Mouse (Mus musculus): ENCODE data around the gene A230050P20Rik. TPM values are rescaled to one million over a fixed set of nuclear protein-coding genes. Genes with fewer than 3 reads are reported as not detected.

The A230050P20Rik gene
- total RNA-seq, 2 experiments from 2014 or later: 66.8 to 70.4 TPM

DNA sequence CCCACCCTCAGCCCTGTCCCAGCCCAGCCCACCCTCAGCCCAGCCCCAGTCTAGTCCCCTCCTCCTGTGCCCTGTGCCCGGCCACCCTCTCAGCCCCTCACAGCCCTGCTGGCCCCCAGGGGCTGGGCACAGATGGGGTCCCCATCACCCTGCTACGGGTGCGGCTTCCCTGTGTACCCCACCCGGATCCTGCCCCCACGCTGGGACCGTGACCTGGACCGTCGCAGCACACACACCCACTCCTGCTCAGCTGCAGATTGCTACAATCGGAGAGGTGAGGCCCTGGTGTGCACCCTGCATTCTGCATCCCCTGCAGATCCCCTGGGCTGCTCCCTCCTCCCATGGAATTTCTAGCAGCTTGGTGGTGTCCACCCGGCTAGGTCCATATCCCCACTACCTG is 4.5 kb downstream of the A230050P20Rik start:
- no peak for DNase-seq (ENCODE audit: low spot score in 2 of 2)

DNA sequence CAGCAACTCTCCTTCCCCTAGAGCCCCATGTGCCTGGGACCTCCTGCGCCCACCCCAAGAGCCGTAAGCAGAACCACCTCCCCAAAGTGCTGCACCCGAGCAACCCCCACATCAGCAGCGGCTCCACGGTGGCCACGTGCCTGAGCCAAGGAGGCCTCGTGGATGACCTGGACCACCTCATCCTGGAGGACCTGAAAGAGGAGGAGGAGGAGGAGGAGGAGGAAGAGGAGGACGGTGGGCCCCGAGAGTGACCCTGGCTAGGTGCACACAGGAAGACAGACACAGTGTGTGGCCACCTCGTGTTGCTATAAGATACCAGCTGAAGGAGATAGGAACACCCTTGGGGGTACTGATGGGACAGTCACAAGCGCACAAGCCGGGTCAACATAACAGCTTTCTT is 5.1 kb downstream of the A230050P20Rik start:
- no peak for DNase-seq (ENCODE audit: low spot score in 2 of 2)

DNA sequence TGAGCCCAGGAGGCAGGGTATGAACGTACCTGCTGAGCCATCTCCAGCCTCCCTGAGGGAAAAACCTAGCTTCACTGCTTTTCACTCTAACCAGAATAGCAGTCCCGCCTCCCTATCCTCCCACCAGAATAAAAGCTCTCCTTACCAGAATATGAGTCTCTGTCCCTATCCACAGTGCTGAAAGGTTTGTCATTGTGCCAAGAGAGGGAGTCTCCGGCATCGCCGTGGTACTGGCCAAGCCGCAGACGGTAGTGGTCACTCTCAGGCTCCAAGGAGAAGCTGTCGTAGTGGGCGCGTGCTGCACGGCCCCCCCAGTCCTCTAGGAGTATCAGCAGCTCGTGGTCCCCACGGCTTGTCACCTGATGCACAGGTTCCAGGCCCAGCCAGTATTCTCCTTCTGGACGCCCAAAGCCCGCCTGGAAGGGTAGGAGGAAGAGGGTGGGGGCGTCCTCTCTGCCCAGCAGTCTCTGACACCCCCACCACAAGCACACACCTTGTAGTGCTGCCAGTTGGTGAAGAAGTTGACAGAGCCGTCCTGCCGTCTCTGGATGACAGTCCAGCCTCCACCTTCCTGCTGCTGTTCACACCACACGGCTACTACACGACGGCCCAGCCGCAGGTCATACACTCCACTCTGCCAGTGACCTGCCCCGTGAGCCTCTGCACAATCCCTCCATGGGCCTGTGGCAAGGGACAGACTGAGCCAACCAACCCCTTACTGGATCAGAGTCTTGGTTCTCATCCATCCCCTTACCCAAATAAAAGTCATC is 6.8 kb downstream of the A230050P20Rik start:
- DNase-seq (ENCODE audit: low spot score in 2 of 2): no peak

DNA sequence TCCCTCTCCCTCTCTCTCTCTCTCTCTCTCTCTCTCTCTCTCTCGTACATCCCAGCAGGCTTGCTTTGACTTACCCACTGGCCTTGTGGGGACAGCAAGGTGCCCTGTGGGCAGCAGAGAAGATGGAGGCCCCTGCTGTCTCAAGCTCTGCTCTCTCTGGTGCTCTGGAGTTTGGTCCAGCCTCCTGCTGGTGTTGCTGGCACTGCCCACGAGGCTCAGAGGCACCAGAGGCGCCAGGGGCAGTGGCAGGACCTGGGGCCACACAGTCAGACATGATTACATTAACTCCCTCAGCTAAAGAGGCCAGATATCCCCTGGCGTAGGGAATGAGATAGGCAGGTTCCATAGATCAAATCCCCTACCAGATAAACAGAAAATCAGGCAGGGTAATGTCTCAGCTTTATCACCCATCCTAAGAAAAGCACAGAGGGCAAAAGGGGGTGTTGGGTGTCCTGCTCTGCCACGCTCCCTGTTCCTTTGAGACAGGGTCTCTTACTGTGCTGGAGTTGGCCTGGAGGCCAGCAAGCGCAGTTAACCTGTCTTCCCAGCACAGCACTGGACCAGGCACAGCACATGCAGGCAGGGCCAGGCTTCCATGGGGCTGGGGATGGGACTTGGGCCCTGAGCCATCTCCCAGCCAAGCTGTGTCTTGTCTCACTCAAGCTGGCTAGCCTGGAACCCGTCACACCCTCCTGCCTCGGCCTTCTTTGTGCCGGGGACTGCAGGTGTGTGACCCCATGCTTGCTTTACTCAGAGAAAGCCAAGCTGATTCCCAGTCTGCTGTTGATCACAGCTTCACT is 8.1 kb downstream of the A230050P20Rik start:
- no peak for DNase-seq (ENCODE audit: low spot score in 2 of 2)

DNA sequence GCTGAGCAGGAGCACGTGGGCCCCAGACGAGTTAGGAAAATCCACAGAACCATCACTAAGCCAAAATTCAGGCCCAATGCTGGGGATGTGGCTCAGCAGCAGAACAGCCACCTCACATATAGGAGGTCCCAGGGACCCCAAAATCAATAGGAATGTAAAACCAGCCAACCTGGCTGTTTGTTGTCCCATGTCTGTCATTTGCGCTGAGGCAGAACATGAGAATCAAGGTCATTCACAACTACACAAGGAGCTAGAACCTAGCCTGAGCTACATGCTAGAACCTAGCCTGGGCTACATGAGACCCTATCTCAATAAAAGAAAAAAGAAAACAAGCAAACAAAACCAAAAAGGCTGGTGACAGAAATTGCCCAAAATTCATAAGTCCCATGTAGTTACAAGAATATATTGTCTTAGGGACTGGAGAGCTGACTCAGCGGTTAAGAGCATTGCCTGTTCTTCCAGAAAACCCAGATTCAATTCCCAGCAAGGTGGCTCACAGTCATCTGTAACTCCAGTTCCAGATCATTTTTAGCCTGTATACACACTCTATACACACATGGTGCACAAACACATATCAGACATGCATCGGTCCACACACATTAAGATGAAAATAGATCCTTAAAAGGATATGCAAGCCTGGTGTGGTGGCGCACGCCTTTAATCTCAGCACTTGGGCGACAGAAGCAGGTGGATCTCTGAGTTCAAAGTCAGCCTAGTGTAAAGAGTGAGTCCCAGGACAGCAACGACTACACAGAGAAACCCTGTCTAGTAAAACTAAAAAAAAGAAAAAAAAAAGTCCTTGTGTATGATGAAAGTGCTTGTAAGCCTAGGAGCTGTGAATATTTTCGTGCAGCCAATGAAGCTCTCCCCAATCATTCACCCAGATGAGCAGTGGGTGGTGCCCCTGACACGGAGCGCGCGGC is 8.9 kb downstream of the A230050P20Rik start:
- DNase-seq (ENCODE audit: low spot score in 2 of 2): no peak

DNA sequence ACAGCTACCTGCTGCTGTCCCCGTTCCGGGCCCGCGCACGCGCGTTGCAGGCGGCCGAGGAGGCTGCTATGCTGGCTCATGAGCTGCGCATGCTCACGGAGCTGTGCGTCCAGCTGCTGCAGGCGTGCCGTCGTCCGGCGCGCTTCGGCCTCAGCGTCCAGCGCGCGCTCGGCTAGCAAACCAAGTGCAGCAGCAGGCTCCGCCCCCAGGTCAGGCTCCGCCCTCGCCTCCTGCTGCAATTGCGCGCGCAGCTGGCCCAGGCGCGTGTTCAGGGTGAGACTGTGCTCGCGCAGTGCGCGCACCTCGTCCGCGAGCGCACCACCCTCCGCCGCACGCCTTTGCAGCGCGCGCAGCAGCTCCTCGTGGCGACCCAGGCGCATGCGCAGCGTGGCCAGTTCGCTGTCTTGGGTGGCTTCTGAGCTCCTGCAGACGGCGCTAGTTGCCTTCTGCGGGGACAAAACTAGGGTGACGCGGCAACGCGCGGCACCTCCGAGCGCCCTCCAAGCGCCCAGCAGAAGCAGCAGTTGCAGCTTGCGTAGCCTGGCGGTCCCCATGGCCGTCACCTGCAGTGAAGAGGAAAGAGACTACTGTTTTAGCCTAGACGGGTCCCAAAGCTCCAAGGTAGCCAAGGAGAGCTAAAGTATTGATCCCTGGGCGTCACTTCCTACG is 9.7 kb downstream of the A230050P20Rik start:
- DNase-seq (ENCODE audit: low spot score in 2 of 2): peak; percentile 99 to 100

DNA sequence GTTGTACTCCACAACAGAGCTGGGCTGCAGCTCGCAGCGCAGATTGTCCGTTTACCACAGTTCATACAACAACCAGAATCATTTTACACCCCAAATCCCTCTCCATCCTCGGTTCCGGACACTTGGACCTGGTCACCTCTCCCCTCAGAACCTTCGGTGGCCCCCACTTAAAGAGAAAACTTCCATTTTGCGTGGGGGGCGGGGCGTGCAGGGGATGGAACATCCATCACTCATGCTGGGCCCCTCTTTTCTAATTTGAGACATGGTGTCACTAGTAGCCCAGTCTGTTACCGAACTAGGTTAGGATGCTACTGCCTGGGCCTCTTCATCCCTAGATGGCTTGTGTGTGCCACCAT is 10.2 kb downstream of the A230050P20Rik start:
- DNase-seq (ENCODE audit: low spot score in 2 of 2): no peak

DNA sequence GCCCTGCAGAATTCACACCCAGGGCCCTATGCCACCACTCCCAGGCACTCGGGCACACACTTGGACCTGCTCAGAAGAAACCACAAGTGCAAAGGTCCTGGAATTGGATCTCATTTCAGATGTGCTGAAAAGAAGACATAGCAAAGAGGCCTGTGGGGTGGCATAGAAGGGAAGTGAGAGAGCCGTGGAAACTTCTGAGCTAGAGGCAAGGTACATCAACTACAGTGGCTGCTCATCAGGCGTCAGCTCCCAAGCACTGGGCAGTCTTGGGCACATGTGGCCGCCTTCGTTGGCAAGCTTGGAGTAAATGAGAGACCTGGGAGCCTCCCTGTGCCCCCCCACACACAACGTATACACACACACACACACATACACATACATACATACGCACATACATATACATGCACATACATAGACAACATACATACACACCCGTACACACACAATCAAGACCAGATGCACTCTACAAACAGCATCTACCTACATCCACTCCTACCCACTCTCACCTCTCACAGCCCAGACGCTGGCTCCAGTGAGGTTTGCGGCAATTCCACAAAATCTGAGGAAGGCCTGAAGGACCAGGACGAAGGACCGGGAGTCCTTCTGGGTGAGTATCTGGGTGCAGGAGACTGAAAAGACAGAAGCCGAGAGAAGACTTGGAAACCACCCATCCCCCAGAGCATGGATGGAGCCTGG is 10.8 kb downstream of the A230050P20Rik start, which contains the start of gene Angptl6:
TSS of gene Angptl6 (minus strand) at position 631 of the 696 bp plus-strand sequence.
- DNase-seq (ENCODE audit: low spot score in 2 of 2): no peak

DNA sequence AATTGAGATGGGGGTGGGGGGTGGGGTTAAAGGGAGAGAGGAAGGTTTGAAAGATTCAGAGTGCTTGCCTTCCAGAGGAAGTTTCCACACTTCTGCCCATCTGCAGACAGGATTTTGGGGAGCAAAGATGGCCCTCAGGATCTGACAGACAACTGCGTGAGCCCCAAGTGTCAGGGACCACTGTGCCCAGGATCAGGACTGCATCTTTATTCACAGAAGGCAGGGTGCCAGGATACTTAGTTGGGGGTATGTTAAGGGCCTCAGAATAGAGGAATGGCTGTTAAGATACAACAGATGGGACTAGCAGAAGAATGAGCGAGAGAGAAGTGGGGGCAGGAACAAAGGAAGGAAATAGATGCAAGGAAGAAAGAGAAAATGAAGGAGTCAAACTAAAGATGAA is 18.1 kb downstream of the A230050P20Rik start:
- DNase-seq (ENCODE audit: low spot score in 2 of 2): no peak

DNA sequence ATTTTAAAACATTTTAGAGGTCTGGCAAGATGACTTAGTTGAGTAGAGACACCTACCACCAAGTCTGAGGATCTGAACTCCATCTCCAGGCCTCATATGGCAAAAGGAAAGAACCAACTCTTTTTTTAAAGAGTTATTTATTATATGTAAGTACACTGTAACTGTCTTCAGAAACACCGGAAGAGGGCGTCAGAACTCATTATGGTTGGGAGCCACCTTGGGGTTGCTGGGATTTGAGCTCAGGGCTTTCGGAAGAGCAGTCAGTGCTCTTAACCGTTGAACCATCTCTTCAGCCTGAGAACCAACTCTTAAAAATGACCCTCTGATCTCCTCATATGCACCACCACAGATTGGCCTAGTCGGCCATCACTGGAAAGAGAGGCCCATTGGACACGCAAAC is 18.7 kb downstream of the A230050P20Rik start:
- DNase-seq (ENCODE audit: low spot score in 2 of 2): no peak

DNA sequence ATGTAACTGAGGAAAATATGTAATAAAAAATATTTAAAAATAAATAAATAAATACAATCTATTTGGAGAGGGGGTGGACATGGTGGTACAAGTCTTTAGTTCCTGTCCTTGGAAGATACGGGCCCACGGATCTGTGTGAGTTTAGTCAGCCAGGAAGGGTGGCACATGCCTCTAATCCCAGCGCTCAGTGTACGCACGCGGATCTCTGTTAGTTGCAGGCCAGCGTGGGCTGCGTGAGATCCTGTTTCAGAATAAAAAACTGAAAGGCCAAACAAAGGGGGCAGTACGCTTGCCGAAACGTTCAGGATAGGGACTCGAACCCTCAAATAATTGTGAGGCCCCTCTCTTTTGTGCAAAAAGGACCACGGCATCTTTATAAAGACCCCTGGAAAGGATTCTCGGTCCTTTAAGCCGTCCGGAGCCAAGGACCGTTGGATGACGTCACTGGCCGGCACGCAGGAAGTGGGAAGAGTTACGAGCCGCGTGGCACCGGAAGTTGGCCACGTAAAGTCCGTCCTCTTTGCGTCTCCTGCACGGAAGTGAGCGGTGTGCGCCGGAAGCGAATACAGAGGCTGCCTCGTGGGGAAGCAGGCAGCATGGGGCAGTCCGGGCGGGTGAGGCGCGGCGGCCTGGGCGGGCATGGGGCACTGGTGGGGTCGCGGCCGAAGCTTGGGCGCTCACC is 19.4 kb downstream of the A230050P20Rik start, which contains the start of gene Ppan:
TSS of gene Ppan (plus strand) at position 472 of the 682 bp plus-strand sequence.
- DNase-seq (ENCODE audit: low spot score in 2 of 2): peak; percentile 94 to 98

DNA sequence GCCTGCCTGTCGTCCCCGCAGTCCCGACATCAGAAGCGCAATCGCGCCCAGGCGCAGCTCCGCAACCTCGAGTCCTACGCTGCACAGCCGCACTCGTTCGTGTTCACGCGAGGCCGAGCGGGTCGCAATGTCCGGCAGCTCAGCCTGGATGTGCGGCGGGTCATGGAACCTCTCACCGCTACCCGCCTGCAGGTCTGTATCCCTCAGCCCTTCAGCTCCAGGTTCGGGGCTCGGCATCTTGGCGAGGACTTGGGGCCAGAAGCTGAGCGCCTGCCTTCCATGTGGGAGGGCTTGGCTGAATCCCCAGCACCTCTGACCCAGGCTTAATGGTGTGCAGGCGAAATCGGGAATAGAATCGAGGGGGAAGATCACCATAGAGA is 19.9 kb downstream of the A230050P20Rik start:
- no peak for DNase-seq (ENCODE audit: low spot score in 2 of 2)

DNA sequence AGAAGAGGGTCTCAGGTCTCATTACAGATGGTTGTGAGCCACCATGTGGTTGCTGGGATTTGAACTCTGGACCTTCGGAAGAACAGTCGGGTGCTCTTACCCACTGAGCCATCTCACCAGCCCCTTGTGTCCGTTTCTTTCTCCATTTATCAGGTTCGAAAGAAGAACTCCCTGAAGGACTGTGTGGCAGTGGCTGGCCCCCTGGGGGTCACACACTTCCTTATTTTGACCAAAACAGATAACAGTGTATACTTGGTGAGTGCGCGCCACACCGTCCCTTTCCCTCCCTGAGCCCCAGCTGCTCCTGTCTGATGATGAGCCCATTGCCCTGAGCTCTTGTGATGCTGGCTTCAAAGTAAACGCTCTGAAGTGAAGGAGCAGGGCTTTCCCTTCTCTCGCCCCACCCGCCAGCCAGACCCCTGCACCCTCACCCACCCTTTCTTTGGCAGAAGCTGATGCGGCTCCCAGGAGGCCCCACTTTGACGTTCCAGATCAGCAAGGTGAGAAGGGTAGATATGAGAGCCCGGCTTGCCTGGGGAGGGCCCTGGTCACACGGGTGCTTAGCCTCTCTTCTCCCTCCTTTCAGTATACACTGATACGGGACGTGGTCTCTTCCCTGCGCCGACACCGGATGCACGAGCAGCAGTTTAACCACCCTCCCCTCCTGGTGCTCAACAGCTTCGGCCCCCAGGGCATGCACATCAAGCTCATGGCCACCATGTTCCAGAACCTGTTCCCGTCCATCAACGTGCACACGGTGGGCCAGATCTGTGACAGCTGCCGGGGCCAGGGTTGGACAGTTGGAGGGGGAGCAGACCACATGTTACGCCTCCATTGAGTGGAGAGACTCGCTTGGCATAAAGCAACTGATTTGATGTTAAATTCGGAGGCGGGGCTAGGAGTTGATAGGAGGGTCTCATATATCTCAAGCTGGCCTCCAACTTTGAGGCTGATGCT is 21.0 kb downstream of the A230050P20Rik start:
- DNase-seq (ENCODE audit: low spot score in 2 of 2): no peak

DNA sequence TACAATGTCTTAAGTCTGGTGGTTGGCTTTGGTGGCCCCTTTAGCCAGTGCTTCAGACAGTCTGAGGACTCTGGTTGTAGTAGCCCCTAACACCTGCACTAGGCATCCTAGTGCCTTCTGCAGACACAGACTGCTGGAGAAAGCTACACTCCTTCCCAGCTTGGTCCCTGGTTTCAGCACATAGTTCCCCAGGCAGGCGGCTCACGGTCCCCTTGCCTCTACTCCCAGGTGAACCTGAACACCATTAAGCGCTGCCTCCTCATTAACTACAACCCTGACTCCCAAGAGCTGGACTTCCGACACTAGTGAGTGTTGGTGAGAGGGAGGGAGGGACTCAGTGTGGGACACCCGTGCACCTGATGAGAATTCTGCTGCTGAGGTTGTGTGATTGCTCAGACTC is 22.0 kb downstream of the A230050P20Rik start:
- no peak for DNase-seq (ENCODE audit: low spot score in 2 of 2)

DNA sequence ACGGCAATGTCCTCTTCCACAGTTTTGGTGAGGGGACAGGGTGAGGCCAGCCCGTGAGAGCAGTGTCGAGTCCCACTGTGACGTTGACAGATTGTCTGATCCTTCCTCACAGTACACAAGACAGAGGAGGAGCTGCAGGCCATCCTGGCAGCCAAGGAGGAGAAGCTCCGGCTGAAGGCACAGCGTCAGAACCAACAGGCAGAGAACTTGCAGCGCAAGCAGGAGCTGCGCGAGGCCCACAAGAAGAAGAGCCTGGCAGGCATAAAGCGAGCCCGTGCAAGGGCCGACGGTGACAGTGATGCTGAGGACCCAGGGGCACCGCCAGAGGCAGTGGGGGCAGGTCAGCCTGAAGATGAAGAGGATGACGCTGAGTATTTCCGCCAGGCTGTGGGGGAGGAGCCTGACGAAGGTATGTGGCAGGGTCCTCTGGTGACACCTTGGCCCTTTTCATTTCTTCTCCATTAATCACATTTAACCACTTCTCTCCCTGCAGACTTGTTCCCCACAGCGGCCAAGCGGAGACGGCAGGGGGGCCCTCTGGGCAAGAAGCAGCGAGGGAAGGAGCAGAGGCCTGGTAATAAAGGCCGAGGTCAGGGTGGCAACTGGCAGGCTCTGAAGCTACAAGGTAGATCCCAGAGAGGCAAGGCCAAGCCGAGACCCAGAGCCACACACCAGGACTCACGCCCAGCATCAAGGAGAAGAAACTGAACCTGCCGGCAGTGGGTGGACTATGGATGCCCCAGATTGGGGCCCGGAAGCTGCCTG is 23.1 kb downstream of the A230050P20Rik start:
- DNase-seq (ENCODE audit: low spot score in 2 of 2): no peak

DNA sequence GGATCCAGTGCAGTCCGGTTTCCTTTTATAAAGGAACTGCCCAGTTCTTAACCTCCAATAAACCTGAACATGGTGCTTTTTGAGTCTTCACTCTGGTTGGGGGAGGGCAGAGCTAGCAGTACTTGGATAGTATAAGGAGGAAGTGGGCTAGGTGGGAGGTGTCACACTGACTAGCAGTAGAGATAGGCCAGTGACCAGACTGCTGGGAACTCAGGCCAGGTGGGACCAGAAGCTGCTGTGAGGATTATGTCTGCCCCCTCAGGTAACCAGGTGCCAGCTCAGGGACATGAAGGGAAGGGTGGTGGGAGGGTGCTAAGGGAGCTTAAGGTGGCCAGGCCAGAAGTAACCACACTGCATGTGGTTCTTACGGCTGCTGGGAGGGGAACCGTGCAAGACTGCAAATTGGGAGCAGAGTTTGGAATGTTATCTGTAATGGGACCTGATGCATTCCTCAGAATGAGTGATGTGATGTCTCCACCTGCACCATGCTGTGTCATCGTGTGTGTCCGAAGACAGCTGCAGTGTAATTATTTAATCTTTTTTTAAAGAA is 23.7 kb downstream of the A230050P20Rik start:
- DNase-seq (ENCODE audit: low spot score in 2 of 2): no peak

DNA sequence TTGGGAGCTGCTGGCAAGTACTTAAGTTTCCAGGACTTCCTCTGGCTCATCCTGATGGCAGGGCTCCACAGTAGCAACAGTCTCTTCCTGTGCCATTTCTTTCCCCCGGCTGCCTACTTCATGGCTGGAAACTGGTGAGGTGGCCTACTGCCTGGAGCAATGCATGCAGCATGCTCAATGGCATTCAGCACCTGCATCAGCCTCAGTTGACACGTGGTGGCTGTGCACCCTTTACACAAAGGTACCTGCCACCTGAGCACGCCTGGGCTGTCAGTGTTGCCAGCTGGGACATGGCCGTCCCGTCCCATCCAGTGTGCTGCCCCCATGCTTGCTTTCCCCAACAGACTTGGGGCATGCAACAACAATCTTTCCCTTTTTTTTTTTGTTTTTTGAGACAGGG is 24.6 kb downstream of the A230050P20Rik start:
- no peak for DNase-seq (ENCODE audit: low spot score in 2 of 2)
